Mouse (Mus musculus): Measurements from ENCODE around the gene Nfkbie.
A peak's percentile ranks its signal among the peaks of the same experiment; 100 is the strongest.

The Nfkbie gene

GRCm38 (mm10) chr17:45555452-45556106 lies at the start of gene Nfkbie:
TSS of gene Nfkbie (plus strand) at chr17:45555703.
- DNase-seq, result peak; percentile 93 to 94

- DNase-seq, result no peak
Measured at GRCm38 (mm10) chr17:45505941-45506465, 49.5 kb upstream of the Nfkbie start.

- peak; percentile 95 for DNase-seq
Measured at GRCm38 (mm10) chr17:45506700-45507189, 48.8 kb upstream of the Nfkbie start, which contains the start of gene Aars2. TSS of gene Aars2 (plus strand) at chr17:45506841.

- DNase-seq, result no peak
Measured at GRCm38 (mm10) chr17:45510871-45511270, 44.6 kb upstream of the Nfkbie start.

GRCm38 (mm10) chr17:45511757-45512156 lies 43.7 kb upstream of the Nfkbie start:
- DNase-seq, result no peak

- no peak for DNase-seq
Measured at GRCm38 (mm10) chr17:45515204-45515726, 40.2 kb upstream of the Nfkbie start.

- no peak for DNase-seq
Measured at GRCm38 (mm10) chr17:45515806-45516205, 39.7 kb upstream of the Nfkbie start.

- peak; percentile 92 to 98 for DNase-seq
Measured at GRCm38 (mm10) chr17:45516488-45516887, 39.0 kb upstream of the Nfkbie start.

GRCm38 (mm10) chr17:45517135-45517534 lies 38.4 kb upstream of the Nfkbie start:
- no peak for DNase-seq

GRCm38 (mm10) chr17:45517549-45518215 lies 37.8 kb upstream of the Nfkbie start:
- DNase-seq, result peak in 1 of 2 experiments; percentile 31

- DNase-seq, result peak; percentile 89 to 92
Measured at GRCm38 (mm10) chr17:45518766-45519475, 36.6 kb upstream of the Nfkbie start.

GRCm38 (mm10) chr17:45520136-45520535 lies 35.4 kb upstream of the Nfkbie start:
- no peak for DNase-seq

- no peak for DNase-seq
Measured at GRCm38 (mm10) chr17:45523263-45523662, 32.2 kb upstream of the Nfkbie start, which contains the start of gene Tcte1. TSS of gene Tcte1 (plus strand) at chr17:45523434.

- no peak for DNase-seq
Measured at GRCm38 (mm10) chr17:45524961-45525360, 30.5 kb upstream of the Nfkbie start.

- peak in 1 of 2 experiments; percentile 50 for DNase-seq
Measured at GRCm38 (mm10) chr17:45526571-45526970, 28.9 kb upstream of the Nfkbie start.

GRCm38 (mm10) chr17:45530346-45530782 lies 25.1 kb upstream of the Nfkbie start:
- DNase-seq, result peak; percentile 88

- no peak for DNase-seq
Measured at GRCm38 (mm10) chr17:45532896-45533295, 22.6 kb upstream of the Nfkbie start.

GRCm38 (mm10) chr17:45536264-45536663 lies 19.2 kb upstream of the Nfkbie start:
- DNase-seq, result no peak

- DNase-seq, result no peak
Measured at GRCm38 (mm10) chr17:45538394-45538793, 17.1 kb upstream of the Nfkbie start.

GRCm38 (mm10) chr17:45539664-45540063 lies 15.8 kb upstream of the Nfkbie start:
- DNase-seq, result peak in 1 of 2 experiments; percentile 30

GRCm38 (mm10) chr17:45542129-45542528 lies 13.4 kb upstream of the Nfkbie start:
- peak in 1 of 2 experiments; percentile 25 for DNase-seq

GRCm38 (mm10) chr17:45542705-45543104 lies 12.8 kb upstream of the Nfkbie start:
- DNase-seq, result peak; percentile 58 to 65

GRCm38 (mm10) chr17:45543115-45543514 lies 12.4 kb upstream of the Nfkbie start:
- DNase-seq, result peak in 1 of 2 experiments; percentile 46
